17 mouse cellular contexts compared by ENCODE assay signal in genomic region chr6:52542464-52542863, GRCm38 (mm10).
"Had no signal": no experiment of that assay in that cellular context is flagged by ENCODE, and none has a peak within 500 bp of the region (broad histone marks: within the 10 kb centered on the region; RNA-seq: fewer than 3 reads in every experiment).

No protein-coding gene starts in this region.

- H3K27me3 ChIP-seq: lung, embryonic 15.5 days; megakaryocyte, embryonic 14.5 days; midbrain, embryonic 13.5 days; midbrain, embryonic 15.5 days; stomach, embryonic 15.5 days had no signal

- H3K9me3 ChIP-seq: lung, embryonic 15.5 days; midbrain, embryonic 15.5 days; stomach, embryonic 15.5 days had no signal

- H3K9ac ChIP-seq: liver, embryonic 14.5 days; lung, embryonic 15.5 days; midbrain, embryonic 13.5 days; midbrain, embryonic 15.5 days; stomach, embryonic 15.5 days had no signal

- H3K27ac ChIP-seq: liver, embryonic 14.5 days; lung, embryonic 15.5 days; macrophage; midbrain, embryonic 13.5 days; midbrain, embryonic 15.5 days; stomach, embryonic 15.5 days; stomach, postnatal 0 days had no signal

- H3K4me2 ChIP-seq: lung, embryonic 15.5 days; midbrain, embryonic 11.5 days; midbrain, embryonic 13.5 days; midbrain, embryonic 15.5 days; stomach, embryonic 15.5 days had no signal

- H3K4me1 ChIP-seq: lung, embryonic 15.5 days; midbrain, embryonic 15.5 days; stomach, embryonic 15.5 days had no signal

- DNase-seq: lung, adult 2 months; lung, postnatal 14 days; lung, postnatal 36 days; right cerebral cortex, postnatal 14 days; thymus, adult 2 months; thymus, postnatal 25 days; thymus, postnatal 4 days had no signal

- H3K36me3 ChIP-seq: midbrain, embryonic 15.5 days had no signal

- ATAC-seq: lung, postnatal 0 days; midbrain, embryonic 13.5 days; midbrain, embryonic 15.5 days had no signal

- H3K4me3 ChIP-seq: lung, embryonic 15.5 days; megakaryocyte, embryonic 14.5 days; midbrain, embryonic 13.5 days; midbrain, embryonic 15.5 days; stomach, embryonic 15.5 days had no signal
